Mouse (Mus musculus): Measurements from ENCODE around the gene Xrcc1.
"Not testable (repeated sequence)": the region's sequence is repeated elsewhere in the genome, so short reads cannot be mapped to it uniquely, and the experiment has no call there.

The Xrcc1 gene

GRCm38 (mm10) chr7:24600941-24601597 lies 55.0 kb downstream of the Xrcc1 start:
- peak; percentile 81 for DNase-seq (ENCODE audit: low spot score)

- no peak for DNase-seq (ENCODE audit: low spot score)
Observed at GRCm38 (mm10) chr7:24605561-24605960, 59.5 kb downstream of the Xrcc1 start.

- no peak for DNase-seq (ENCODE audit: low spot score)
Observed at GRCm38 (mm10) chr7:24606046-24606445, 60.0 kb downstream of the Xrcc1 start.

- peak; percentile 47 for DNase-seq (ENCODE audit: low spot score)
Observed at GRCm38 (mm10) chr7:24608017-24608416, 61.9 kb downstream of the Xrcc1 start.

- DNase-seq (ENCODE audit: low spot score), result no peak
Observed at GRCm38 (mm10) chr7:24608561-24608960, 62.5 kb downstream of the Xrcc1 start.

GRCm38 (mm10) chr7:24610144-24610878 lies 64.2 kb downstream of the Xrcc1 start, which contains the start of gene Phldb3:
Gene Phldb3 (plus strand): TSS chr7:24610763.
- DNase-seq (ENCODE audit: low spot score), result no peak

- peak; percentile 89 for DNase-seq (ENCODE audit: low spot score)
Observed at GRCm38 (mm10) chr7:24610879-24611494, 64.9 kb downstream of the Xrcc1 start.

GRCm38 (mm10) chr7:24611709-24612108 lies 65.6 kb downstream of the Xrcc1 start:
- no peak for DNase-seq (ENCODE audit: low spot score)

- DNase-seq (ENCODE audit: low spot score), result no peak
Observed at GRCm38 (mm10) chr7:24612308-24612910, 66.3 kb downstream of the Xrcc1 start.

- no peak for DNase-seq (ENCODE audit: low spot score)
Observed at GRCm38 (mm10) chr7:24614816-24615215, 68.7 kb downstream of the Xrcc1 start.

GRCm38 (mm10) chr7:24617763-24618162 lies 71.7 kb downstream of the Xrcc1 start:
- no peak for DNase-seq (ENCODE audit: low spot score)

GRCm38 (mm10) chr7:24618374-24618773 lies 72.3 kb downstream of the Xrcc1 start:
- DNase-seq (ENCODE audit: low spot score), result not testable (repeated sequence)

GRCm38 (mm10) chr7:24619671-24620397 lies 73.7 kb downstream of the Xrcc1 start:
- DNase-seq (ENCODE audit: low spot score), result no peak

GRCm38 (mm10) chr7:24621193-24621592 lies 75.1 kb downstream of the Xrcc1 start:
- no peak for DNase-seq (ENCODE audit: low spot score)

GRCm38 (mm10) chr7:24622967-24623366 lies 76.9 kb downstream of the Xrcc1 start:
- DNase-seq (ENCODE audit: low spot score), result no peak
